Mouse (Mus musculus) fat pad, adult 2 months (tissue): ENCODE results near the gene Hpgds.

Experiments
- DNase-seq: peaks from one replicate; pipeline ENCODE4 v3.0.0-alpha.2; 2011; ENCODE audit warnings: low read depth, low spot score; ENCODE audit errors: extremely low read depth

The Hpgds gene

DNA sequence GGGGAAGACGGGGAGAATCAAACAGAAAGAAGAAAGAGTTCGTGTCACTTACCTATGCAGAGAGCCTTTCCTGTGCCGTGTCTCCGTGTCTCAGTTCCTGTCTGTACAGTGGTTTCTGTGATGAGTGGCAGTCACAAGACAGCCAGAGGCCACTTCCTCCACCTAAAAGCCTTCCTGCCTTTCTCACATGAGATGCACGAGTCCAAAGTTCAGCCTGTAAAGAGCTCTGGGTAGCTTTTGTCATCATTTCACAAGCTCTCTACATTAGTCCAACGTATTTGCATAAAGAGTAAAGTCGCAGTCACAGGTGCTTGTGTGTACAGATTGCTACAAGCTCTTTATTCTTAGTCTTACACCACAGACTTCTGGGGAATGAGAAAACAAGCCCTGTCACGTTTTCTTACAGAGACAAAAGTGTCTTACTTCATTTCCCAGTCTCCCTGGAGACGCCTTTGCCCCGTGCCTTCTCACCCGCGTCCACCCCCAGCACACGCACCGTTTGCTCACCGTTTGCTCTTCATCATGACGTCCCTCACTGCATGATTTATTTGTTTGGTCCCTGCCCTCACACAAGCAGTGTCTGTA is at the start of gene Hpgds:
Gene Hpgds (minus strand): TSS at position 288 of the 585 bp plus-strand sequence.
- no peak for DNase-seq

DNA sequence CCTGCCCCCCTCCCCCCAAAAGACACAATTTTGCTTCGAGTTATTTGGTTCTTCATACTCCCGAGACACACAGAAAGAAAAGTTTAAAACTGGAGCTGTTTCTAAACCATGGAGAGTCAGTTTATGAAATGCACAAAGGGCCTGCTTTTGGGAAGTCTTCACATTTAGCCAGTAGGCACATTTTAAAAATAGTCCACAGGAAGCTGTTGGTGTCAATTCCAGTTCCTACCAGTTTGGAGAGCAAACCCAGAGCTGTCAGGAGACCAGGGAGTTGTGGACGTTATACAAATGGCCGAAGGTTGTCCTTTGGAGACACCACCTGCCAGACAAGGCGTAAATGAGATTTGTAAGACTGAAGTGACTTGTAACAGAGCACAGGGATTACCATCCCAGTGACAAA is 20.3 kb upstream of the Hpgds start:
- DNase-seq, result no peak

DNA sequence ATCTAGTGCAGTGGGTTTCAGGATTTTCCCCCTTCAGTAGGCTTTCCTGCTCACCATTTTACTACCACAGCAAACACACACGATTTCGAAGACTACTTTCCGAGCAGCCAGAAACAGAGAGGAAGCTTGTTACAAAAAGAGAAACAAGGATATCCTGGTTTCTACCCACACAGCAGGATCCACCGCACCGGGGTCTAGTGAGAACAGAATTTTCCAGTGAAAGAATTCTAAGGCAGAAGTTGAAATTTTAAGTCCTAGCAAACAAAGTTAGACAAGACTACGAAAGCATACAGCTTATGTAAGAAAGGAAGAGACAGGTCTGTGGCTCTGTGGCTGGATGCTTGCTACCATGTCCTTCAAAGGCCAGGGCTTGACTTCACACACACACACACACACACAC is 19.4 kb upstream of the Hpgds start:
- no peak for DNase-seq

DNA sequence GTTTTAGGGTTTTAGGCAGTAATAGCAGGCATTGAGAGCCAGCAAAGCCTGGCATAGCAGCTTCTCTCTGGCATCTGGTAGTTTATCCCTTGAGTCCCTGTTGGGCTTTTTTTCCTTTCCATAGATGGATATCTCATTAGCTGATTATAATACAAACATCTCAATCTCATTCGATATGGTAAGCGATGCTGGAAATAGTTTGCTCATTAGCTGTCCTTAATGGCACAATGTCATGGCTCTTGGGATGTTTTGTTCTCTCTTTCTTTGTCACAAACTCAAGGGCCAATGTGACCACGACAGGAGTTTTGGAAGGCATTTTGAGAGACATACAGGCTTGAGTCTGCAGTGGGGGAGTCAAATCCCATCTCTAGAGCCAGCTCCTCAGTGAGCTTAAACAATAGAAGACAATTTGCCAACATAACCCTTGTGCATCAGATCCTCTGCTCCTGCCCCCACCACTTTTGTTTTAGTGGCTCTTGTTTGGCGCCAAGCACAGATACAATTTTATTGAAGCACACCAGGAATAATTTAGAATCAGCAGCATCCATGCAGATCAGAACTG is 14.8 kb upstream of the Hpgds start:
- no peak for DNase-seq

DNA sequence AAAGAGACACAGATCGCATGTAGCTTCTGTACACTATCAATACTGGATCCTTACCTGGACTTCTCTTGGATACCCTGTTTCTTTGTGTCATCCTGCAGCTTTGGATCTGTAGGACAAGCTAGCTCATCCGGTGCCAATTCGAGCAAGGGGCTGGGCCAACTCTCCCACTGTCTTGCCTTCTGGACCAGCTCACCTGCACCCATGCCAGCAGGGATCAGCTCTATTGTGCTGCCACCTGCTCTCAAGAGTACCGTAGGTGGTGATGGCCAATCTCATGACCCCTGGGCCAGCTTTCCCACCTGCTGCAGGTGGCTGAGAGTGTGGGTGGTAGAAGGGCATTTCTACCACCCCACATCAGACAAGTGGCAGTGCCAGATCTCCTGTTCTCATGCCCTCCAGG is 12.3 kb upstream of the Hpgds start:
- no peak for DNase-seq

DNA sequence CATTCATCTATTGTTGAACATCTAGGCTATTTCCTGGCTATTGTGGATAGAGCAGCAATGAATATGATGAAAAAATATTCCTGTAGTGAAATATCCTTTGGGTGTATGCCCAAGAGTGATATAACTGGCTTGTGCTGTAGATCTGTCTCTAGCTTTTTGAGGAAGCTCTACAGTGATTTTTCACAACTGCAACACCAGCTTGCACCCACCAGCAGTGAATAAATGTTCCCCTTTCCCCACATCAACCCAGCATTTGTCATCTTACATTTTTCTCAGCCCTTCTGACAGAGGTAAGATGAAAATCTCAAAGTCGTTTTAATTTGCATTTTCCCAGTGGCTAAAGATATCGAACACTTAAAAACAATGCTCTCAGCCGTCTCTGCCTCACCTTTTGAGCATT is 8.9 kb upstream of the Hpgds start:
- no peak for DNase-seq

DNA sequence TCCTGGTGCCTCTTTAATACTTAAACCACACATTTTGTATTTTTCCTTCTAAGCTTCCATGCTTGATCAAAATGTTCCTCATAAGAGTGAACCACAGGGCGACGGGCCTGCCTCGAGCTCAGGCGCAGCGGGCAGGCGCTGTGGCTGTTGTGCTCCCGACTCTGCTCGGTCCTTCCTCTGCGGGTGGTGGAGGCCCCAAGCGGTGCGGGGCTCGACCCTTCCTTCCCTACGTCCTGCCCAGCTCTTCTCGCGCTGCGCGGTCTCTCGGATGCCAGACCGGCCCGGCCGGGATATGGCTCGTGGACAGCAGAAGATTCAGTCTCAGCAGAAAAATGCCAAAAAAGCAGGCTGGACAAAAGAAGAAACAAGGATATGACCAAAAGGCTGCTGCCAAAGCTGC is 6.0 kb upstream of the Hpgds start:
- DNase-seq, result no peak

DNA sequence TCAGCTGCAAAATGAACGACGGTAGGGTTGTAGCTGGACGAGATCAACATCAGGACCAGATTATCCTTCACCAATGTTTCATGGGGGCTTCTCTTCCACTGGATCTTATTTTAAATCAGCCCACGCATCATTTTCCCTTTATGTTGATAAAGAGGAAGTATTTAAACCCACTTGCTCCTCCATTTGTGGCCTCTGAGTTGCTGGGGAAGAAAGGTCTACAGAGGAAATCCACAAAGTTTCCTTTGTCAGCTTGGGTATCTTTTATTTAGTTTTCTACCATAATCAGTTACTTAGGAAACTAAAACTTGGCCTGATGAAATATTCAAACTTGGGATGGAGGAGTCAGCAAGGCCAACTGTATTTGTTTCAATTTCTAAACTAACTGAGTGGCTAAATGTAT is 1.7 kb upstream of the Hpgds start:
- DNase-seq, result no peak

DNA sequence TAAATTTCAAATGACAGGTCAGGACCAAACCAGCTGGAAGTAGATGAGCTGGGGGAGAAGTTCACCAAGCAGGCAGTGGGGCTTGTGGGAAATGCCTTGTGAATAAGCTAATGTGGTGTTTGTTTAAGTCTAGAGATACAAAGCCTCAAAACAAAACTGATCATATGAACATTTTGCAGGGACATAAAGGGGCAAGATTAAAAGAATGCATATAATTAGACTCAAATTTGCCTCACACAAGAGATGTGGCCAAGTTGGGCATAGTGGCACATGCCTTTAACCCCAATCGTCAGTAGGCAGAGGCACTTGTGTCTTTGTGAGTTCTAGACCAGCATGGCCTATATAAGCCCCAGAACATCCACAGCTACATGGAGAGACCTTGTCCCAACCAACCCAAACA is 2.4 kb downstream of the Hpgds start:
- no peak for DNase-seq

DNA sequence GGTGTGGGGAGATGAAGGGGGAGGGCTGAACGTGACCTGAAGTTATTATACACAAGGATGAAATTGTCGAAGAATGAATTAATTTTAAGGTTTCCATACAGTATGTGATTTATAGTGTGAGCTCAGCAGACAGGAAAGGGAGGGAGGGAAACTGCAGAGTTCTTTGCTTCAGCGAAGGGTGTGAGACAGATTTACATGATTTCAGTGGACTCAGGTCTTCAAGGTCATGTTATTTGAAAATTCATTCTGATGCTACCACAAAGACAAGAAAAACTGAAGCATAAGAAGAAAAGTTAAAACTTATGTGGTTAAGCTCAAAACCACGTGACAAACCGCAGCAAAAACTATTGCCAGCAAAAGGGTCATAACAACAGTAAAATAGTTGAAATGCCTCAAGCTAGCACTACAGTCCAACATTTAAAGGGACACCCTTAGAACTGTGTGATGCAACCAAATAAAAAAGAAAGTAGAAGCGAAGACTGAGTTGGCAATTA is 3.9 kb downstream of the Hpgds start:
- DNase-seq, result no peak

DNA sequence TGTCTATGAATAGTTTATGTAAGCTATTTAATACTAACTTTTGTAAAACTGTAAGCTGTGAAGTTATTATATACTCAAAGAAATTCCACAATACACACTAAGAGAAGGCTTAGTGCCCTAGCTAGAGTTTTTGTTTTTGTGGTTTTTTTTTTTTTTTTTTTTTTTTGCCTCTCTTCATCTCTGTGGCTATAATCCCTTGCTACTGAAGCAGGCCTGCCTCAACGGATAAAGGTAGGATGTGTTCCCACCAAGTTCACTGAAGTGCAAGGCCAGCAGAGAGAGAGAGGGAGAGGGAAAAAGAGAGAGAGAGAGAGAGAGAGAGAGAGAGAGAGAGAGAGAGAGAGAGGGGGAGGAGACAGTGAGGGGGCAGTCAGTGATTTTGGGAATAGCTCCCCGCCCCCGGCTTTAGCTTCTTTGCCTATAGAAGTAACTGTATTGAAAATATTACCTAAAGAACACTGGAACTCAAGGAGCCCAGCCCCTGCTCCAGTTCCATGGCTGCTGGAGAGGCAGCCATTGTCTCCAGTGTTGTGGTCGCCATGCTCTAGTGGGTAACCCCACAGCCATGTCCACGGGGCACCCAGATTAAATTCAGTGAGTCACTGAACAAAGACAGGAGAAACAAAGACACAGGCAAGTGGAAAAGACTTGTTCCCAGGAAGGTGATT is 4.5 kb downstream of the Hpgds start:
- no peak for DNase-seq

DNA sequence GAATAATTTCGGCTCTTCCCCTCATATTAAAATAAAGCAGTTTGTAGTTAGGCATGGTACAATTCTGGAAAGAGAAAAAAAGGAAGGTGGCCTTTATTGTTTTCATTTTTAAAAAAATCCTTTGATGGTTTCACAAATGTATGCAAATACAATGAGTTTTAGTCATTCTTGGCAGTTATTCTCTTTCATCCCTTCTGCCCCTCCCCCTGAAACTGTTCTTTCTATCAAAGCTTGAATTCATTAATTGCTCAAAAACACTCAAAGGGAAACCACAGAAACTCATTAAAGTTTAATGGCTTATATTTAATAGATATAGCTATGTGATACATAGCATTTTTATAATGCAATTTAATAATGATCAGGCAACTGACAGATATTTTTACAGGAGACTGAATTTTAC is 6.5 kb downstream of the Hpgds start:
- no peak for DNase-seq

DNA sequence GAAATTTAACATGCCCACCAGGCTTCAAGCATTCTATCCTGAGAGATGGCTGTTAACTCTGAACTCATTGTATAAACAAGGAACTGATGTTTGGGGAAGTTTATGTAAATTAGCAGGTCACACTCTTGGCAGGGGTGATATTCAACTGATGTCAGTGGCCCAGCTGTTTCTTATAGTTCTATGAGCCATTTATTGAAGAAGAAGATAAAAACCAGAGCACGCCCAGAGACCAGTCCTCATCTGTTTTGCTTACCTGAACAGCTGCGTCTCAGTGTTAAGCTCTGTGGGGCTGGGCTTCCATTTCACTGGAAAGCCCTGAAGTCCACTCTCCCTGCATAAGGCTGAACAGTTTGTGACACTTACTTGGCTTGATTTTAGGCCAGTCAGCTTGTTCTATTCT is 6.9 kb downstream of the Hpgds start:
- DNase-seq, result no peak

DNA sequence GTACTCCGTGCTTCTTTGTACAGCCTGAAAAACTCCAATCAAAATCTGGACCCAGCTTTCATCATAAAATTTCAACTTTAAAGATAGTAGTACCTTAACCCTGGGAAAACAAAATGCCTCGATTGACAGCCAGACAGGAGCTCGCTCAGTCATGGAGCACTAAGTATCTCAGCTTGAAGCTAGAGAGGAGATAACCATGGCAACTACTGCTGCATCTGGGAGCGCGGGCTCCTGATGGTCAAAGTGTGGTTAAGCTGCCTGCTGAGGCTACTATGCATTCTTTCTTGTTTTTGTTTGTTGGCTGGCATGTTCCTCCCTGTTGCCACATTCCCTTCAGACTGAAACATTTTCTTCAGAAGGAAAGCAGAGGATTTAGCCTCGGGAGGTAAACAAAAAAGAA is 12.3 kb downstream of the Hpgds start:
- no peak for DNase-seq

DNA sequence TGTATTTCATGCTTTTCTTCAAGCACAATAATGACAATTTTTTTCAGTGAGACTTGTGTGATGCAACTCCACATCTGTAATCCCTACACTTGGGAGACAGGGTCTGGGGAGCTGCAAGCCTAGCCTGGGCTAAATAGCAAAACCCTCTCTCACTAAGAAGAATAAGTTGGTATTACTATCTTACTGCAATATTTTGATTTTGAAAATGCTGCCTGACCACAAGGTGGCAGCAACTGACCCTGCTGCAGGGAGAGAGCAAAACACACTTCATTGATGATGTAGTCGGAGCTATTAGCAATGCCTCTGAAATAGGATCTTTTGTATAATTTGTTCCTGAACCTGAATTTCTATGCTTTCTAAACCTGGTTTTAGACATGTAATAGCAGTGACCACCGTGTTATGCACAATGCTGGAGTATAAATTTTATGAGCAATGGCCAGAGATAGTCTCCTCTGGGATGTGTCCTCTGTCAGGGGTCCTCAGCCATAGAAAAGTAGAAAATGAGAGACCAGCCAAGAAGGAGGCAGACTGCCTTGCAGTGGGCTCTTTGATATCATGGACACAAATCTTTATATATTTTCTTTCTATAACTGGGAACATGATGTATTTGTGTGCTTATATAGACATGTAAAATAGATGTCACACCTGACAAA is 18.5 kb downstream of the Hpgds start:
- DNase-seq, result no peak

DNA sequence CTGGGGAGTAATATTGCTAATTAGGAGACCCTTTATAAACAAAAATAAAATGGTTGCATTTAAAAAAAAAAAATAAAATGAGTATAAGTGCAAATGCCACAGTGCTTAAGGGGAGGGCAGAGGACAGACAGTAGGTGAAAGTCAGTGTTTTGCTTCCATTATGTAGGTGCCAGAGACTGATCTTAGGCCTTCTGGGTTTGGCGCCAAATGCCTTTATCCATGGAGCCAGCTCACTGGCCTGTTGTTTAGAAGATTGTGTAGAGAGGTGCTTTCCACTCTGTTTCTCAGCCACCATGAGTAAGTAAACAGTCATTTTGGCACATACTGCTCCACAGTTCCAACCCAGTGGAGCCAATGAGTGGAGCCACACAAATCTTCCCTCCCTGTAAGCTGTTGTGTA is 27.2 kb downstream of the Hpgds start:
- no peak for DNase-seq

DNA sequence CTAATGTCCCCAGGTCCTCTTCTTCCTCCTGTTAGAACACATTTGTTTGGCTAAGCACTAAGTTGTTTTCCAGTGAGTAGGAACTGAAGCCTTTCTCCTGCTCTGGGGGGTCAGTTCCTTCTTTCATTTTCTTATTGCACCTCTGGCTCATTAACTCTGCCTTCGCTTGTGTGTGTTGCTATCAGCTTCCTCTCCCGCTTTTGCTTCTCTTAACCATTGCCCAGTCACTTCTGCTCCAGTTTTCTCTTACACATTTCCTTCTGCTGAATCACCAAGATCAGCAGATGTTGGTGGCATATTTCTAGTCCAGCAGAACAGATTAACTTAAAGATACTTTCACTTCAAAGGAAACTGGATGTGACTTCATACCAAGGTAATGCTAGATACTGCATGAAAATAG is 29.8 kb downstream of the Hpgds start:
- DNase-seq, result no peak

DNA sequence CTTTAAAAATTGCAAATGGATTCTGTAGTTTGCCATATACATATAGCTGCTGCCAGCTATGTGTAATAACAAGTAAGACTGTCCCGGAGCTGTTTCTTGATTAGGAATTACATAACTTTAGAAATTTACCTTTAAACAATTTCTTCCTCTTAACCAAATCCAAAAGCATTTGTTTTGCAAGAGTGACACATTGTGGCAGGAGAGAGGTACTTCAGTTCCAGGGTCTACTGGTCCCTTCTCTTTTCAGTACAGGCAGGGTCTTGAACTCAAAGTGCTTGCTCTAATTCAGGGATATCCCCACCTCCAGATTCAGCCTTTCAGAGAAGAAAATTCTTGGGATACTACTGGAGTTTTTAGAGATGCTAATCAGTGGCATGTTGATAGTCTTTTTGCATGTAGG is 65.6 kb downstream of the Hpgds start:
- DNase-seq, result no peak

DNA sequence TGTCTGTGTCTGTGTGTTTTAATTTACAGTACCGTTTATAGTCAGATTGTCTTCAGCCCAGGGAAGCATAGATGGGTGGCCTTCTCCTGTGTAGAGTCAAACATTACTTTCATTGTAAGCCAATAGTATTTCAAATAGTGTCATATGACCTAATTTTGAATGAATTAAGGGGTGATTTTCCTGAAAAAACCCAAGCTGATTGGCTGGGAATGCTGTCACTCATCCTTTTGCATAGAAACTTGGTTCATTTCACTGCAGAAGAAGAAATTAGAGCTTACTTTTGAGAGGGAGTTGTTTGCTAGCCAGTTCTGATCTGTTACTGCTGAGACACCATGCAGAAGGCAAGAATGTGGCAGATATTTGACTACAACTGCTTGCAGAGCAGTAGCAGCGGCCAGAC is 69.5 kb downstream of the Hpgds start:
- no peak for DNase-seq
